Mouse (Mus musculus) cerebellum, postnatal 14 days (tissue): ENCODE data around the gene Actr1a.

Source experiments
- DNase-seq, 2 experiments: peaks; one replicate each; pipeline ENCODE4 v3.0.0; 2021; ENCODE audit warnings: mixed read lengths in 2 of 2

Actr1a gene

DNA sequence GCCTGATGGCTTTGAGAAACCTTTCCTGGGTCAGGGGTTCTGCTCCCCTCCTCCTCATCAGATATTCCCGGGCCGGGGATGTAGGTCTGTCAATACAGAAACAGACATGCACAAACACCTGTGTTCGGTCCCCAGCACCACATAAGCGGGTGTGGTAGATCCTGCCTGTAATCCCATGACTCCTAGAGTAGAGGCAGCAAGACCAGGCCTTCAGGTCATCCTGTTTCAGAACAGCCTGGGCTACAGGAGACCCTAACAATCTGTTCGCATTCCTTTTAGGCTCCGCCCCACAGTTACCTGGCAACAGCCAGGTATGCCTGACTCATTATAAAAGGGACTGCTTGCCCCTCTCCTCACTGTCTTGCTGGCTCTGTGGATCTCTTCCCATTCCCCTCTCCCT, 46.0 kb downstream of the Actr1a start:
- peak in 1 of 2 experiments; percentile 22 for DNase-seq

DNA sequence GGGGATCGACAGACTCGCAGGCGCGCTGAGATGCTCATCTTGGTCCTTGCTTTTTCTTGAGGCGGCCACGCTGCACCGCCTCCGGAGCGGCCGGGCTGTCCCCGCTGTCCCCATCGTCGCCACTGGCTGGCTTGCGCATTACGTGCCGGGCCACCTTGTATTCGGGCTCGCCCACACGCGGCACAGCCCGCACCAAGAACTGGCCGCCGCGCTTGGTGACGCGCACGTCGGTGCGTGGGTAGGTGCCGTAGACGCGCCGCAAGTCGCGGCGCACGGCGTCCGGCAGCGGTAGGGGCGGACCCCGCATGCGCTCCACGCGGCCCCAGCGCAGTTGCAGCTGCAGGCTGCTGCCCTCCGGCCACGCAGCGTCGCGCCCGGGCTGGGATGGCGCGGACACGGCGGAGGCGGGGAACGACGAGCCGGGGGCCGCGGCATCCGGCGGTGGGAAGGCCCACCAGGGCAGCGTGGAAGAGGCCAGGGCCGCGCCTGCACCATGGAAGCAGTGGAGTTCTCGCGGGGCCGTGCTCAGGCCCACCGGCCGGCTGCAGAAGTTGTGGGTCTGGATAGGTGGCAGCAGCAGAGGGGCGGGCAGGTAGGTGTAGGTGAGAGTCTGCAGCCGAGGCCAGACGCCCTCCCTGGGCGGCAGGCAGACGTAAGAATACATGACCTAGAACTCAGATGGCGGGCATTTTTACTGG, 46.6 kb downstream of the Actr1a start:
- DNase-seq, result peak; percentile 91 to 97

DNA sequence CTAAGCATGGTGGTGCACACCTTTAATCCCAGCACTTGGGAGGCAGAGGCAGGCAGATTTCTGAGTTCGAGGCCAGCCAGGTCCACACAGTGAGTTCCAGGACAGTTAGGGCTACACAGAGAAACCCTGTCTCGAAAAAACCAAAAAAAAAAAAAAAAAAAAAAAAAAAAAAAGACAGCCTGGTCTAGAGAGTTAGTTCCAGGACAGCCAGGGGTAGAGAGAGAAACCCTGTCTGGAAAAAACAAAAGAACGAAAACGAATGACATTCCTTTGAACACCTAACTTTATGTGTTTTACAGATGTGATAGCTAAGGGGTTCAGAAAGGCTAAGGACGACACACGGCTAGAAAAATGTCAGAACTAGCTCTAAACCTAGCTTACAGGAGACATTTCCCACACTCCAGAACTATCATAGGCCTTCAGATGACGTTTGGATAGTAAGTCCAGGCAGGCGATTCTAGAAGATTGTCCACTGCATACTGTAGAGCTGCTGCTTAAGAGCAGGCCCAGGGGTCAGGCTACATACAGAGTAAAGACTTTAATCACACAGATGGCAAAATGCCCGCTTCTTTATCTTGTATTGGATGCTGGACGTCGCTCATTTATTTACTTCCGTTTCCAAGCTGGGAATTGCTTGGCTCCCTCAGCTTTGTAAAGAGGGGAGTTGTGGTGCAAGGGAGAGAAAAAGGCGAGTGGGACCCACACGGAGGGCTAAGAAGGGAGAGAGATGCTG, 47.4 kb downstream of the Actr1a start:
- no peak for DNase-seq

DNA sequence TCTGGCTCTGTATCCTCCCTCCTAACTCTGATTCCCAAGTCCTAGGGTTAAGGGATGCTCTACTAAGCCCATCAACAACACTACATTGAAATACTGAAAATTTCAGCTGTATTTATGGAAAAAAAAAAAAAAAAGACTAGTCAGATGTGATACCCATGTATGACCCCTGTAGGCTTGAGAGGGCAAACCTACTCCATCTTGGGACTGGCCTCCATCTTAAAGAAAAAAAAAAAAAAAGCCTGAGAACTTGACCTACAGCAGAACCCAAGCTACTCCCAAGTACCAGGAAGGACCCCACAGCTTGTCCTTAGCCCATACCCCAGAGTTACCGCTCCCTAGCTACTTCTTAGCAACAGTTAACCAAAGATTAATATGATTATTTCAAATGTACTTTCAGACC, 48.4 kb downstream of the Actr1a start:
- no peak for DNase-seq

DNA sequence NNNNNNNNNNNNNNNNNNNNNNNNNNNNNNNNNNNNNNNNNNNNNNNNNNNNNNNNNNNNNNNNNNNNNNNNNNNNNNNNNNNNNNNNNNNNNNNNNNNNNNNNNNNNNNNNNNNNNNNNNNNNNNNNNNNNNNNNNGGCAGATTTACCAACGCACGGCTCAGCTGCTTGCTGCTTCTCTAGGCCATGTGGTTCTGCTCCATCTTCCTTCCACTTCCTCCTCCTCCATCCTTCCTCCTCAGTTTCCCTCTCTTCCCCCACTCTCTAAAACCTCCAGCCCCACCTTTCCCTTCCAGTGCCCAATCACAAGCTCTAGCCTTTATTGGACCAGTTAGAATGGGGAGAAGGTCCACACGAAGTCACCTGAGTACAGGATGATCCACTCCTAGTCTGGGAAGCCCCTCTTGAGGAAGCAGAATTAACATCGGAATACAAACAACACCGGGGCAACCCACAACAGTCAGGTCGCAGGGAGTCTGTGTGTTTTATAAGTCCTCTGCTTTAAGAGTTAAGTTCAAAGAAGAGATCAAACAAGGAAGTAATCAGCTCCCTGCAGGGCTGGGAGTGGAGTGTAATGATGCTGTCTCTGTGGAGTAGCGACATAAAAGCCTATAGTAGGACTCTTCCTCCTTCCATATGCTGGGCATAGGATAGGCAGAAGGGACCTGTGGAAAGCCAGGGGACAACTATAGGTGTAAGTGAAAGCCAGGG, 50.7 kb downstream of the Actr1a start:
- no peak for DNase-seq

DNA sequence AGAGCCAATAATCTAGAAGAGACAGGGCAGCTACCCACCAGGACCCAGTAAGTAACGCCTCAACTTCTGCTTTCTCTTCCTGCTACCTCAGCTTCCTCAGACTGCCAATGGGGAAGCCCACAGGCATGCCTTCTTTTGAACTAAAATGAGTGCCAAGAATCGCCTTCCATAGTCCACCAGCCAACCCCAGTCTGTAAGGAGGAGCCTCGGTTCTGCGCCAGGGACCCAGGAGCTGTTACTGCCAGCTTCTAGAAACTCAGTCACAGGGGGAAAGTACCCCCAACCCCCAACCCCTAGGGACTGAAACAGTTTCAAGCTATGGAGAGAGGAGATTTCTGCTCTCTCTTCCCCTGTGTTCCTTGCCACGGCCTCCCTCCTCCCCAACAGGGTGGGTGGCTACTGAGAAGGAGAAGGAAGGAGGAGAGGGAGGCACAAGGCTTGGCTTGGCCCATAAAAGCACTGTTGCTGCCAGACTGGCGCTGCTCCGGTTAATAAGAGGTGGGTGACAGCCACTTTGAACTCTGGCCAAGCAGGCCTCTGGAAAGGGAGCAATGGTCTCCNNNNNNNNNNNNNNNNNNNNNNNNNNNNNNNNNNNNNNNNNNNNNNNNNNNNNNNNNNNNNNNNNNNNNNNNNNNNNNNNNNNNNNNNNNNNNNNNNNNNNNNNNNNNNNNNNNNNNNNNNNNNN, 56.1 kb downstream of the Actr1a start:
- DNase-seq, result peak; percentile 75 to 76

DNA sequence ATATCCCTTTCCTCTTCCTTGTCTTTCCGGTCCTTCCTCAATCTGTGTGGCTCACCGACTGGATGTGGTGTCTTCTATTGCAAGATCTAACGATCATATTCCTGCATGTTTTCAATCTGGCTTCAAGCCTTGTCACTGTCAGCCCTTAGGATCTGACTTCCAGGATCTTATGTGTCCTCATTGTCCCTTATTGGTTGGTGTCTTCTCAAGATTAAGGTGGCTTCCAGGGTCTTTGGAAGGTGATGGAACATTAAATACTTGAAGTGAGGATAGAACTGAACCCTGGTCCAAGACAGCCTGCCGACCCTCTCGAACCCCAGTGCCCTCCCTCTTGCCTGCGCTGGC, 56.6 kb downstream of the Actr1a start:
- DNase-seq, result no peak

DNA sequence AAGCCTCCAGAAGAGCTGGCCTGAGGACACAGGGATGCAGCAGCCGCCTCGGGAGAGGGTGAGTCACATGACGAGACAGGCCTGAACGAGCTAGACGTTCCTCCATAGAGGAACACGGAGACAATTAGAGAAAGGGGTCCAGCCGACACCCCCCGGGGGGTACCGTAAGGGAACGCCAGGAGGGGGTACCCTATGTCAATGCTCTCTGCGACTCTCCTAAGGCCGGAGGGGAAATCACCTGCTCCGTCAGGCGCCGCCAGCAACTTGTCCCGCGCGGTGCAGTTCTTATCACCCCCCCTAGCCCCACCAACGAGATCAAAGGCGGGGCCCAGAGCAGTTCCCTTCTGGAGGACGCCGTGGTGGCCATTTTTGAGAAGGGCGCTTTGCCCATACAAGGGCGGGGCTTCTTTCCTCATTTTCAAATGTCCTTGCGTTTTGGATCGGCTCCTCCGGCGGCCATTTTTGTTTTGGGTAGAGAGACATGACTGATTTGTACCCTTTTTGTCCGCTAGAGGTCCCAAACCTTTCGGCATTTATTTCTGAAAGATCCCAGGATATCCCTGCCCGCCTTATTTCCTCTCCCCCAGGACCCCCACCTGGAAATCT, 57.1 kb downstream of the Actr1a start, which contains the start of gene Cuedc2:
Gene Cuedc2 (minus strand): TSS at position 372 of the 606 bp plus-strand sequence.
- DNase-seq, result peak; percentile 99 to 100

DNA sequence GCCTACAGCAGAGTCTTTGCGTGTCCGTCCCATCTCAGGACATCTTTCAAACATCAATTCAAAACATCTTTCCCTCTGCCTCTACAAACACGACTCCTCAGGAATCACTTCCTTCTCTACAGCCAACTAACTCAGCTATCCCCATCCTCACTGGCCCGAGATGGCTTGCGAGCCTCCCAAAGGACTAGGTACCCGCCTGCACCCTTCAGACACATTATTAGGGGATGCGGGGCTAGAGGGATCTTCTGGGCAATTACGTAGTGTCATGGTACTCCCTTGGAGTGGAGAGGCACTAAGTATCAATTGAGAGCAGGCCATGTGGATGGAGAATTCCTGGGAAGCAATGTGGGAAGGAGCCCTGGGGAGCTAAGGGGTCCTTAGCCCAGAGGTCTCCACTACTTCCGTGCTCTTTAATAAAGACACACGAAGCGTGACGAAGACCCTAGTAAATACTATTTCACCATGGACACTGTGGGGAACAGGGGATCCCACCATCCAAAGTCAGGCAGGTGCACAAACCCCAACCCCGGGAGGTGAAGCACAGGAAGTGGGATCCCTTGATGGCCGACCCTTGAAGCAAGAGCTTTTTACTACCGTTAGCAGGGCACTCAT, 57.7 kb downstream of the Actr1a start:
- DNase-seq, result no peak

DNA sequence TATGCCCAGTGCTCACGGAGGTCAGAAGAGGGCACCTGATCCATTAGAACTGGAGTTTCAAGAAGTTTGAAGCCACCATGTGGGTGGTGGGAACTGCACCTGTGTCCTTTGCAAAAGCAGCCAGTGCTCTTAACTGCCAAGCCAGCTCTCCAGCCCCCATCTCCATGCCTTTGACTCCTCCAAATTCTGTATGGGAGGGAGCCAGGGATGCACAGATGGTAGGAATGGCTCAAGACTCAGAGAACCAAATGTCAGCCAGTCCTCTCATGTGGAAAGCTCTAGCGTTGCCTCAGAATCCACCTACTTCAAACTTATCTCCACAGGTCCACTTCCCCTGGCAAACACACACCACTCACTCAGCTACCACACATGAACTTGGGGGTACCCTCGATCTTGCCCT, 61.6 kb downstream of the Actr1a start:
- DNase-seq, result peak; percentile 78 to 87

DNA sequence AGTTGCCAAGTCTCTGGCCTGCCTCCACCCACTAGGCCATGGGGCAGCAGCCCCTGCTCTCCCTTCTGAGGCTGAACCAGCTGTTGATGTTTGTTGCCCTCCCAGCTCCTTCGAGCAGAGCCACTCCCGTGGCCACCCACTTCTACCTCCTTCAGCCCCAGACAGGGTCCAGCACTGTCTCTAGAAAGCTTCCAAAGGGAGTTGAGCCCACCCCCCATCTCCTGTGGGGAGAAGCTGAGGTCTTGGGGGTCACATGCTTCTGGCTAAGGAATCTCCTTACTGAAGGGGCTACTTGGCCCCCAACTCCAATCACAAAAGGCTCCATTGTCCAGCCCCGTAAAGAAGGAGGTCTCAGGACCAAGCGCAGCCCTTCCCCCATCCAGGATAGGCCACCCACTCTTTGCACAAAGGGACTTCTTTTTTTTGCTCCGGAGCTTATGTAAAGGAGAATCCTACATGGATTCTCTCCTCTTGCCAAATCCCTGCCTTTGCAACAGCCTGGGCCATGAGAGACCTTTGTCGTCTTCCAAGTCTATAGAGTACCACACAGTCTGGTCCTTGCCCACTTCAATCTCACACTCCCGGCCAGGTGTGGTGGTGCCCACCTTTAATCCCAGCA, 62.7 kb downstream of the Actr1a start:
- peak in 1 of 2 experiments; percentile 36 for DNase-seq

DNA sequence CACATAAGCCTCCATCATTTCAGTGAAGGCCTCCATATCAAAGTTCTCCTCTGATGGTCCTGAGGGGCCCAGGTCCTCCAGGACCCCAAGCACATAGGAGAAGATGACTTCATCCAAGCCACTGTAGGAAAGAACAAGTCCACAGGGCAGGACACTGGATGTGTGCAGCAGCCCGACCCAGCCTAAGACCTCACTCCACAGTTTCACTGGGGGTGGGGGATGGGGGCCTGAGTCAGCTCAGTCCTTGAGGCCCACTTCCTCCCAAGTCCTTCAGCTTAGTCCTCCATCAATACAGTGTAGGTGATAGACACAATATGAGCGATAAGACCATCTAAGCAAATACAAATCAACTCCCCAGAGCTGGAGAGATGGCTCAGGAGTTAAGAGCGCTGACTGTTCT, 63.6 kb downstream of the Actr1a start:
- DNase-seq, result no peak

DNA sequence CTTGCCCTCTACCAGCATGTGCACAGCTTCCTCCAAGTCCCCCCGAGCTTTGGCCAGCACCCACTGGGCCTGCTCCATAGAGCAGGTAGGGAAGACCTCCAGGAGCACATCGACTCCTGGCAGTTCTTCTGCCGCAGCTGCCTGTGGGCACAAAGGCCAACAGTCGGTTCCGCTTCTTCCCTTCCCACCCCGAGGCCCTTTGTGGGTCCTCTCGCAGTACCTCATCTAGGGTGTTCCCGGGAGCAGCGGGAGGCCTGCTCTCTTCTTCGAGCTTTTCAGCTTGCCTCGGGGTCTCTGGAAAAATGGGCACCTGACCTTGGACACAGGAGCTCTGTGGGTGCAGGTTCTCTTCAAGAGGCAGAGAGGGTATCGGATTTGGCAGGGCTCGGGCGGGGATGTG, 64.2 kb downstream of the Actr1a start:
- no peak for DNase-seq

DNA sequence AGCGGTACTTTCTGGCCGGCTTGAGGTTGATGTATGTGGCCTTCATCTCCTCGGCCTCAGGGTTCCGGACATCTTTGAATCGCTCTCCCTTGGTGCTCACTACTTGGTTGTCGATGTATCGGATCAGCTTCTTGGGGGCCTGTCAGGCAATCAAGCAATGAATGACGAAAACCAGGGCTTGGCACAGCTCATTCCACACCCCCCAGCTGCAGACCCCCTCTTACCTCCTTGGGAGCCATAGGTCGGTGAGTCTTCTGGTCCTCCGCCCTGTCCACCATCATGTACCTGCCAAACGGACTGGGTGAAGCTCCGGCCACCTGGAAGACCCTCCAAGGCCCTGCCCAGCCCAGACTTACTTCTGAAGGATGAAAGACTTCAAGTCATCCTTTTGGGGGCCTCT, 64.9 kb downstream of the Actr1a start:
- no peak for DNase-seq

DNA sequence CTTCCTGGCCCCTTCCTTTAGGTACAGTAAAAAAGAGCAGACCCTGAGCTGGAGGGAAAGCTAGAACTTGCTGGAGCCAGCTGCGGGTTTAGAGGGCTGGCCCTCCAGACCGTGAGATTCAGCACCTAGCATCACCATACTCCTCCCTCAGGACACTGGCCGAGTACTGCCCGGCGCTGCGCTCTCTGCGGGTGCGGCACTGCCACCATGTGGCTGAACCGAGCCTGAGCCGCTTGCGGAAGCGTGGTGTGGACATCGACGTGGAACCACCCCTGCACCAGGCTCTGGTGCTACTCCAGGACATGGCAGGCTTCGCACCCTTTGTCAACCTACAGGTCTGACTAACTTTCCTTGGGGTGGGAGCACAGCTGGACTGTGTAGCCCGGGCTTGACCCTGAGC, 65.6 kb downstream of the Actr1a start:
- DNase-seq, result peak; percentile 89 to 94

DNA sequence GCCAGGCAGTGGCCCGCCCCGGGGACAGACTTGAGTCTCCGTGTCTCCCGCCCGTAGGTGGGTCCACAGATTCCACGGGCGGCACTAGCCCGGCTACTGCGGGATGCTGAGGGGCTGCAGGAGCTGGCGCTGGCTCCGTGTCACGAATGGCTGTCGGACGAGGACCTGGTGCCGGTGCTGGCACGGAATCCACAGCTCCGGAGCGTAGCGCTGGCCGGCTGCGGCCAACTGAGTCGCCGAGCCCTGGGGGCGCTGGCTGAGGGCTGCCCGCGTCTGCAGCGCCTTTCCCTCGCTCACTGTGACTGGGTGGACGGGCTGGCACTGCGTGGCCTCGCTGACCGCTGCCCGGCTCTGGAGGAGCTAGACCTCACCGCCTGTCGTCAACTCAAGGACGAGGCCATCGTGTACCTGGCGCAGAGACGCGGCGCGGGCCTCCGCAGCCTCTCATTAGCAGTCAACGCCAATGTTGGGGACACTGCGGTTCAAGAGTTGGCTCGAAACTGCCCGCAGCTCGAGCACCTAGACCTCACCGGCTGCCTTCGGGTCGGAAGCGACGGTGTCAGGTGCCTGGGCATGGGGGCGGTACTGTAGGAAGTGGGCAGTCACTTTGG, 66.4 kb downstream of the Actr1a start:
- peak in 1 of 2 experiments; percentile 68 for DNase-seq

DNA sequence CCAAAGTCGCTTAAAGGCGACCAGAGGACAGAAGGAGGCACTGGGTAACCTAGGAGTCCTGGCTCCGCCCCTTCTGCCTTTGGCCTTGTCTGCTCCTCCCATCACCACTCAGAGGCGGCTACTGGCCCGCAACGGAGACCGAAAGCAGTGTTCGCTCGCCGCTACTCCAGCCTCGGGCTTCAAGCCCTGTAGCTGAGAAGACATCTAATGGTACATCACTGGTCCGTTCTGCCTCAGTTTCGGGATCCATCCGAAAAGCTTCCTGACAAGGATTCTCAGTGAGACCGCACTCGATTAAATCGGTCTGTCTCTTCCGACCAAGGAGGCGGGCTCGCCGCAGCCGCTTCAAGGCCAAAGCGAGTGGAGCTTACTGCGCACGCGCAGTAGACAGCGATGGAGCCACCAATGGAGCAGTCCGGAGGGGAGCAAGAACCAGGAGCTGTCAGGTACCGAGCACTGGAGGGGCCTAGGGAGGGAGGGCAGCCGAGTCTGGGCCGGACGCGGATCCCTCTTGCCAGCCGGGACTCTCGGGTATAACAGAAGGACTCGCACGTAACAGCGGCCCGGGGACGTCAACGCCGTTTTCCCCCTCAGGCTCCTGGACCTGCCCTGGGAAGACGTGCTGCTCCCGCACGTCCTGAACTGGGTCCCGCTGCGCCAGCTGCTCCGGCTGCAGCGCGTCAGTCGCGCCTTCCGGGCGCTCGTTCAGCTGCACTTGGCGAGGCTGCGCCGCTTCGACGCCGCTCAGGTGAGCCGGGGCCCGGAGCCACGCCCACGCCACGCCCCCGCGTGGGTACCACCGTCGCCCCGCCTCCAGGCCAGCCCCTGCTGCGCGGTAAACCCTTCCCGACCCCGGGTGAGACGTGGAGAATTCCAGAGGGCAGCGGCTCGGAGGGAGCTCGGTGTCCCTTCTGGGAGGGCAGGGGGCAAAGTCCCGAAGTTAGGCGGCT, 67.2 kb downstream of the Actr1a start, which contains the start of gene Fbxl15:
Gene Fbxl15 (plus strand): TSS at position 104 of the 950 bp plus-strand sequence.
- DNase-seq, result peak; percentile 95 to 99

DNA sequence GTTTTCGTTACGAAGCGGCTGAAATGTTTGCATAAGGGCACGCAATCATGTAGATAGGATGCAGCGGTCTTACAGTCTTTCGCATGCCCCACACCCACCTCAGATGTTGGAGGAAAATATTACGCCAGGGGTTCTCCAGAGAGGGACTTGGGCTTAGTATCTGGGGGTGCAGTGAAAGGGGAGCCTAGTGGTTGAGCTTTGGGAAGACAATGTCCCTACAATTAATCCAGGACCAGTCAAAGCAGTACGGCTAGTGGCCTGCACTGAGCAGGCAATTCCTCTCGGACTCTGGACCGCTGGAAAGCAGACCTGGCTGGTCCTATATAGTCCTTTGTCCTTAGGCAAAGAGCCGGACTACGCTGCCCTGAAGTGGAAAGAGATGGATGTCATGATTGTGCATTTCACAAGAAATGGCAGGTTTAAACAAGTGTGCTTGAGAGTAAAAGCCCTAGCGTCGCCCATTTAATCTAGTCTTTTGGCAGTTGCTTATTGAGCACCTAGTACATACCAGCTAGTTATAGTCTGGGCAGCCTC, 68.0 kb downstream of the Actr1a start:
- DNase-seq, result no peak
